Mouse (Mus musculus) cerebellum, adult 2 months (tissue): ENCODE data around the gene 1810024B03Rik.

Source experiments
- CTCF ChIP-seq: fragments of 200-500 bp; IDR thresholded peaks from 2 replicates; pipeline ENCODE4 v1.5.1; 2011; ENCODE audit warnings: low read depth, mild to moderate bottlenecking, control low read depth, low read length, moderate library complexity, borderline replicate concordance; ENCODE audit not compliant: insufficient read depth
- POLR2A ChIP-seq: fragments of 200-500 bp; IDR thresholded peaks from 2 replicates; pipeline ENCODE4 v1.6.1; 2011; ENCODE audit warnings: low read length, control low read depth, borderline replicate concordance; ENCODE audit not compliant: insufficient read depth

DNA sequence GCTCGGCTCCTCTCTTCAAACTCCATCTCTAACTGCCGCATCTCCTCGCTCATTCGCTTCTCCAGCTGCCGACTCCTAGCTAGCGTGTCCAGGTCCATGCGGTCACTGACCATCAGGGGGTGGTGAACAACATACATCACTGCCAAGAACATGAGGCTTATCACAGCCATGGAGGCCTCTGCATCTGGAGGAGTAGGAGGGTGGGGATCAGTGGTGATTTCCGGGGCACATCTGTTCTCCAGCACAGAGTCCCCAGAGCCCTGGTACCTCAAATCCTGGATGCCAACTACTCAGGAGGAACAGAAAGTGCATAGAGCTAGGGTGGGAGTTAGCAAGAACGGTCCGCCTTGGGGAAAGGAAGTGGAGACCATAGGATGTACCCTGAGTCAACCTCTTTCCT, 66.0 kb downstream of the 1810024B03Rik start:
- TF ChIP-seq POLR2A (no peak), CTCF (no peak)
